Mouse (Mus musculus): ENCODE data around the gene Pigk. TPM values are rescaled to one million over a fixed set of nuclear protein-coding genes. Genes with fewer than 3 reads are reported as not detected.
A peak's percentile ranks its signal among the peaks of the same experiment; 100 is the strongest.

Pigk gene
- polyA plus RNA-seq, 1 experiment, result 17.0 TPM

DNA sequence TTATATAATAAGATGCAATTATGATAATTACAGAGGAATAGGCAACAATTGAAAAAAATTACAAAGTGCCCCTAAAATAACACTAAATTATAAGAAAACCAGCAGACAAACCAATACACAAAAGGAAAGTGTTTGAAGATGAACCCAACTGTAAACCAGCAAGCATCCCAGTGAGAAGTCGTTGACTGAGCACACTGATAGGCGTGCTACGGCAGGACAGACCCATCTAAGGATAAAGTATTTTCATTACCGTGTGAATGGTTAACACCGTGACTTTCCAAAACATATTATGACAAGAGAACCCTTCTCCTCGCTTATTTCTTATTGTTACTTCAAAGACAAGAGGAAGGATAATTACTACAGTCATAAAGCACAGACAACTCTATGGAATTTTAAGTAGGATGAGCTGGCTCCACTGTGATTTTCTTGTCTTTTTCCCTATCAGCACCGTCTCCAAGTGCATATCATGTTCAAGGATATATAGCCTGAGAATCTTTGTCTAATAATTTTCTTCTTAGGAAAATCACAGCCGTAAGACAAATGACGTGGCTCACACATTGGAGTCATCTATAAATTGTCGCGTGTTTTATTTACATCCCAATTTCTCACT, 233.2 kb downstream of the Pigk start:
- no peak for TF ChIP-seq CTCF (IDR thresholded peaks at IDR 0.05; ENCODE audit: borderline replicate concordance, extremely low read depth, insufficient read depth, insufficient read length)
- TF ChIP-seq POLR2A (IDR thresholded peaks at IDR 0.05; ENCODE audit: borderline replicate concordance, extremely low read depth, insufficient read depth, insufficient read length, poor library complexity, severe bottlenecking), result no peak
- DNase-seq (ENCODE audit: low read depth), result peak; percentile 58

DNA sequence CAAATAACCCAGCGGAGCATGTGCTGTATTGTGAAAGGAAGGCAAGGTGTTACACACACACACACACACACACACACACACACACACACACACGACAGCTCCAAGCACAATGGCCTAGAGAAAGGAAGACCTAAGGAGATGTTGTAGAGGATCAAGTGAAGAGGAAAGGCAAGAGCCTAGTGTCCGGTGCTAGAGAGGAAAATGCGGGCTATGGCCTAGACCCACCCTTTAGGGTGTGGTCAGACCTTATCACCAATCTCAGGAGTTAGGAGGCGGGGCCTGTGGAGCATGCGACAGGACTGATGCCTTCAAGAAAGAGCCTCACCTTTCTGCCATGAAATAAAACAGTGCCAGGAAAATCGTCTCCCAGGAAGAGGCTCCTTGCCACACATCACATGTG, 234.7 kb downstream of the Pigk start:
- TF ChIP-seq CTCF (IDR thresholded peaks at IDR 0.05; ENCODE audit: borderline replicate concordance, extremely low read depth, insufficient read depth, insufficient read length) (no peak), POLR2A (IDR thresholded peaks at IDR 0.05; ENCODE audit: borderline replicate concordance, extremely low read depth, insufficient read depth, insufficient read length, poor library complexity, severe bottlenecking) (no peak)
- no peak for DNase-seq (ENCODE audit: low read depth)

DNA sequence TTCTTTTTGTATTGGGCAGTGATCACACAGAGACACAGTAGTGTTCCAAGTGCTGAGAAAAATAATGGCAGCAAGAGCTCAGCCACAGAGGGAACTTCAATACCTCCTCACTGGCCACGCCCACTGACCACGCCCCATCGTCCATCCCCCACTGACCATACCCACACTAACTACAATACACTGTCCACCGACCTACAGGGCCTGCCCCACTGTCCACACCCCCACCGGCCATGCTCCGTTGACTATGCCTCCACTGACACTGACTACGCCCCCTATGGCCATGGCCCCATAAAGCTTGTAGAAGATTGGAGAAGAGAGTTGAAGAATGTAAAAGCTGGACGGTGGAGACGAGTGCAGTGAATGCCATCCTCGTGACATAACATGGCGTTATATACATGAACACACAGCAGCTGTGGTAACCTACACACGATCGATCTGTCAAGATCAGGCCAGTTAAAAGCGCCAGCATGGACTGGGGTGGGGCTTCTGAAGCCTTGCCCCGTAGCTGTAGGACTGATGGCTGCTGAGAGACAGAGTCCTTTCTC, 235.4 kb downstream of the Pigk start:
- no peak for DNase-seq (ENCODE audit: low read depth)
- TF ChIP-seq CTCF (IDR thresholded peaks at IDR 0.05; ENCODE audit: borderline replicate concordance, extremely low read depth, insufficient read depth, insufficient read length) (no peak), POLR2A (IDR thresholded peaks at IDR 0.05; ENCODE audit: borderline replicate concordance, extremely low read depth, insufficient read depth, insufficient read length, poor library complexity, severe bottlenecking) (no peak)

DNA sequence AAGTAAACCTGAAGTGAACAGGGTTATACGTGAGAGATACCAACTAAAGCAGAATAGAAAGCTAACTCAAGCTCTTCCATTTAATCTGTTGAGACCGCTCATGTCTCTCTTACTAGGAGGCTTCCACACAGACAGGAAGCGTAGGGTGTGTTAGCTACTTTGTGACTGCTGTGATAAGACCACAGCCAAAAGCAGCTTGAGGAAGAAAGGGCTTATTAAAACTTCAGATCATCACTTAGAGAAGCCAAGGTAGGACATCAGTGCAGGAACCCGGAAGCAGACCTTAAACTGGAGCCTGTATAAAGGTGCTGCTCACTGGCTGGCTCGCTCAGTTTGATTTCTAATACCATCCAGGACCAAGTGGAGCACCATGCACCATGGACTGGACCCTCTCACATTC, 236.4 kb downstream of the Pigk start:
- no peak for DNase-seq (ENCODE audit: low read depth)
- TF ChIP-seq POLR2A (IDR thresholded peaks at IDR 0.05; ENCODE audit: borderline replicate concordance, extremely low read depth, insufficient read depth, insufficient read length, poor library complexity, severe bottlenecking) (no peak), CTCF (IDR thresholded peaks at IDR 0.05; ENCODE audit: borderline replicate concordance, extremely low read depth, insufficient read depth, insufficient read length) (no peak)

DNA sequence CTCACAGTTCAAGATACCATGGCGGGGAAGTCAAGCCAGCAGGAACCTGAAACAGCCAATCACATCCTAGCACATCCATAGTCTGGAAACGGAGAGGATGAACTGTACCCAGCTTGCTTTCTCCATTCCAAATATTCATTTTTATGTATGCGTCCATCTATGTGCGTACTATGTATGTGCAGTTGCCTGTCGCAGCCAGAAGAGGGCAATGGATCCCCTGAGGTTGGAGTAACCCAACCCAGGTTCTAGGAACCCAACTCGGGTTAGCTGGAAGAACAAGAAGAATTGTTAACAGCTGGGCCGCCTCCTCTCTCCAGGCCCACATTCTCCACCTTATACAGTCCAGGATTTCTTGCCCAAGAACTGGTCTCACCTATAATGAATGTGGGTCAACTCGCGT, 237.0 kb downstream of the Pigk start:
- DNase-seq (ENCODE audit: low read depth), result no peak
- TF ChIP-seq POLR2A (IDR thresholded peaks at IDR 0.05; ENCODE audit: borderline replicate concordance, extremely low read depth, insufficient read depth, insufficient read length, poor library complexity, severe bottlenecking), result no peak
- TF ChIP-seq CTCF (IDR thresholded peaks at IDR 0.05; ENCODE audit: borderline replicate concordance, extremely low read depth, insufficient read depth, insufficient read length), result peak; percentile 17; the same call in 1 of the 2 replicates

DNA sequence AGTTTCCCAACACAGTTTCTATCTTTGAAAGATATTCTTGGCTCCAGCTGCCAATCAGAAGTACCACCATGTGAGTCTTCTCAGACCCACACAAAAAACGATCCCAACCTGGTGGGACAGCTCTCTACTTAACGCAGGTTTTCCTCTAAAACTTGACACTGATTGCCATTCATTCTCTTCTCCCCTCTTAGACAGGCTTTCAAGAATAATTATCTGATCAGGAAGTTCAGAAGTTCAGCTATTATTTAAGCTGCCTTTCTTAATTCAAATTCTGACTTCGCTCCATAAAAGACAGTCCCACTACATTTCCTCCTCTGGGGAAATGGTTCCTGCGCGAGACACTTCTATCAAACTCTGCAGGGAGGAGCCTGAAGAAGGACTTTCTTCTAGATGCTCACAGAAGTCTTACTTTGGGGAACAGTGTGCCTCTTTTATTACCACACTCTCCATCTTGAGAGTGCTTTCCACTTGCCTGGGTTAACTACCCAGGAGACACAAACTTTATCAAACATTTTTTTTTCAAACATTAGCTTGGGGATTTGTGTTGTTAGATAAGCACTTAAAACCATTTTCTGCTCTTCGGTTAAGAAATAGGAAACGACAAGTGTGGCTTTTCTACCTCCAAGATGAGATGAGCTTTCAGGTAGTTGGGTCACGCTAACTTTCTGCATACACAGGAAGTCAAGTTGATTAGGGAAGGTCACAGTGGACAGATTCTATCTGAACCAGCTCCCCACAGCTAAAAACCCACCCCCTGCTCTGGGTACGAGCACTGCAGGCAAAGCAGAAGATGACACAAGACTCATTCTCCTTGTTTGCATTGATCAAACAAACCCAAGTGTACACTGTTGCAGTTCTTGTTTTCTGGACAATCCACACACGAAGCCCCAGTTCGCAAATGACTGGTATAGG, 238.0 kb downstream of the Pigk start:
- TF ChIP-seq POLR2A (IDR thresholded peaks at IDR 0.05; ENCODE audit: borderline replicate concordance, extremely low read depth, insufficient read depth, insufficient read length, poor library complexity, severe bottlenecking) (no peak), CTCF (IDR thresholded peaks at IDR 0.05; ENCODE audit: borderline replicate concordance, extremely low read depth, insufficient read depth, insufficient read length) (no peak)

DNA sequence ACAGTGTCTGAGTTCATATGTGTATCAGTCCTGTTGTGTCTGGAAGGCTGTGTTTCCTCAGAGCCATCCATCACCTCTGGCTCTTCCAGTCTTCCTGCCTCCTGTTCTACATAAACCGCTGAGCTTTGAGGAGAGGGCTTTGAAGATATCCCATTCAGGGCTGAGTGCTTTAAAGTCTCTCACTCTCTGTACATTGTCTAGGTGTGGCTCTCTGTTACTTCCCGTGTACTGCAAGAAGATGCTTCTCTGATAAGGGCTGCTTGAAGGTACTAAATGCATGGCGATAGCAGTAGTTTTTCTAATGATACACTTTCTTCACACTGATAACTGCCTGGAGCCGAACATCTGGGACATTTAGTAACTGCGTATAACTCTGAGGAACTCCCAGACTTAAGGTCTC, 242.1 kb downstream of the Pigk start:
- no peak for TF ChIP-seq CTCF (IDR thresholded peaks at IDR 0.05; ENCODE audit: borderline replicate concordance, extremely low read depth, insufficient read depth, insufficient read length)
- TF ChIP-seq POLR2A (IDR thresholded peaks at IDR 0.05; ENCODE audit: borderline replicate concordance, extremely low read depth, insufficient read depth, insufficient read length, poor library complexity, severe bottlenecking), result no peak
- DNase-seq (ENCODE audit: low read depth), result no peak

More for the DNA sequence above, 238.0 kb downstream of the Pigk start:
- no peak for DNase-seq (ENCODE audit: low read depth)

DNA sequence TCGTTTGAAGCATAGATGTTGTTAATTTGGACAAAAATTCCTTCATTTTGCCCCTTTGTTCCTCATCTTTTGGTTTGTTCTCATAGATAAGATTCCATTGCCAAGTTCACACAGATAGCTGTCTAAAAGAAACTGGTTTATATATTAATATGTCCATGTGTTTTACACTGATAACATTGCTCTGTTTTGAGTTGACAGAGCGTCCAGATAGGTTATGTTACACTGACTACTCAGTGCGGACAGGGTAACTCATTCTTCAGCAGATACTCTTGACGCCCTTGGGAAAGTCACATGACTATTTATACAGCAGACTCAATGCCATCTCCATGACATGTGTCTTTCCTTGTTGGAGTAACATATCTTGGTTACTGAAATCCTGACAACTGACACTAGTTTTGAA, 242.9 kb downstream of the Pigk start:
- TF ChIP-seq CTCF (IDR thresholded peaks at IDR 0.05; ENCODE audit: borderline replicate concordance, extremely low read depth, insufficient read depth, insufficient read length), result no peak
- no peak for TF ChIP-seq POLR2A (IDR thresholded peaks at IDR 0.05; ENCODE audit: borderline replicate concordance, extremely low read depth, insufficient read depth, insufficient read length, poor library complexity, severe bottlenecking)
- no peak for DNase-seq (ENCODE audit: low read depth)

DNA sequence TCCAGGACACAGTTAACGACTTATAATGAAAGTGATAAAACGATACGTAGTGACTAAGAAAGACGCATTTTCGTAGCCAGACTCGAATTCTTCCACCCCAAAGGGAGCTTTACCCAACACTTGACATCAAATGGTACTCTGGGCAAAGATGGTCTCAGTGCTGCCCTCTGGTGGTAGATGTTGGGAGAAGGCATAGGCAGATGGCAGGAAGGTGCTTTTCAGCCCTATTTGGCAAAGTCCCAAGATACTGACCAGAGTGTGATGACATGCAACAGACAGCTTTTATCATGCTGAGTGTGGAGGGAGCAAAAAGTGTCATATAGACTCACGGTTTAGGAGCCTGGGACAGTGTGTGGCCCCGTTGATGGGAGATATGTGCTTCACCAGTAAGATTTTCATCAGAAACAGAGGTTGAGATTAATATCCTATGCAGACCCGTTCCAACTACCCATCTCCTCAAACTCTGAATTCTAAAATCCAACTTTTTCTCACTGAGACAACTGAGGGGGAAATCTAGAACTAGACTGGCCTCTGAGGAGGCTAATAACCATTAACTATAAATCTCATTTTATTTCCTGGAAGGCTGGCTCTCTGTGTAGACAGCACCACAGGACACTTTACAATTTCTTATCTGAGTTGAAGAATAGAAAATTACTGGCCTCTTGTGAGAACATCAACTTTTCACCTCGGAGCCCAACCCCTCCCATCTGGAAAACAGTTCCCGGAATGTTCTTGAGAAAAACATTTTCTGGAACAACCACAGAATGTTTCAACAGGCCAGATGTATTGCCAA, 244.7 kb downstream of the Pigk start:
- peak; percentile 49 for DNase-seq (ENCODE audit: low read depth)
- TF ChIP-seq CTCF (IDR thresholded peaks at IDR 0.05; ENCODE audit: borderline replicate concordance, extremely low read depth, insufficient read depth, insufficient read length) (peak; percentile 70; the same call in 1 of the 2 replicates), POLR2A (IDR thresholded peaks at IDR 0.05; ENCODE audit: borderline replicate concordance, extremely low read depth, insufficient read depth, insufficient read length, poor library complexity, severe bottlenecking) (no peak)

DNA sequence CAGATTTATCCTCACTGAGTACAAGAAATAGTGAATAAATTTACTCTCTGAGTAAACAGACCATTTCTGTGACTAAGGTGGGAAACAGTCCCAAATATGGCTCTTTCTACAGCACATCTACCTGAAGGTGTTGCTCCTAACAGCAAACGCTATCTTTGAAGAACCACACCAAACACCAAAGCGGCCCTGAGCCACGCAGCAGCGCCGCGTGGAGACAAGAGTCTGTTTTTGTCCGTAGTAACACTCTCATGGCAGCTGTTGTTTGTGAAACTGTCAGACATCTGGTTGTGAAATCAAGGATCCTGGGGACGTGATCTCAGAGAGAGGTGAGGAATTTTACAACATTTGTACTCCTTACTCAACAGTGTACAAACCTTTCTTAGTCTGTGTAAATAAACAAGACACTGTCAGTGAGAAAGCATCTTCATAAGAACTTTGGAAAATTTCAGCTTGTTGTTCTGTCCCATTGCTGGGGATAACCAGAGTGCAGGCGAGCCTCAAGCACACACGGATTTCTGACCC, 248.0 kb downstream of the Pigk start:
- no peak for TF ChIP-seq POLR2A (IDR thresholded peaks at IDR 0.05; ENCODE audit: borderline replicate concordance, extremely low read depth, insufficient read depth, insufficient read length, poor library complexity, severe bottlenecking)
- no peak for TF ChIP-seq CTCF (IDR thresholded peaks at IDR 0.05; ENCODE audit: borderline replicate concordance, extremely low read depth, insufficient read depth, insufficient read length)
- no peak for DNase-seq (ENCODE audit: low read depth)

Data from brain, embryonic 14.5 days (tissue).